Mouse (Mus musculus) liver, embryonic 13.5 days (tissue): ENCODE data around the gene Olfr1054. TPM values are rescaled to one million over a fixed set of nuclear protein-coding genes. Genes with fewer than 3 reads are reported as not detected.
"Not testable (repeated sequence)": the region's sequence is repeated elsewhere in the genome, so short reads cannot be mapped to it uniquely, and the experiment has no call there.

Experiments used
- ATAC-seq: fragments of 200-750 bp; cut with Nextera tagmentation; 2 replicates; pipeline ENCODE4 v1.8.0; 2017; ENCODE audit warnings: low read depth, mild to moderate bottlenecking, moderate number of reproducible peaks, moderate library complexity
- DNase-seq: peaks from one replicate; pipeline ENCODE4 v3.0.0; 2022
- H3K27ac ChIP-seq: fragments of 300-500 bp; sonication (generic); 2 replicates; pipeline ENCODE4 v1.5.1; 2015; ENCODE audit warnings: moderate library complexity, mild to moderate bottlenecking, inconsistent platforms
- H3K27me3 ChIP-seq: fragments of 300-500 bp; sonication (generic); 2 replicates; pipeline ENCODE4 v1.6.1; 2015; ENCODE audit warnings: mild to moderate bottlenecking, inconsistent platforms
- H3K36me3 ChIP-seq: fragments of 300-500 bp; sonication (generic); 2 replicates; pipeline ENCODE4 v1.6.1; 2015; ENCODE audit warnings: mild to moderate bottlenecking, inconsistent platforms
- H3K4me1 ChIP-seq: fragments of 300-500 bp; sonication (generic); replicated peaks from 2 replicates; pipeline ENCODE4 v1.6.1; 2015; ENCODE audit warnings: inconsistent platforms
- H3K4me2 ChIP-seq: fragments of 300-500 bp; sonication (generic); 2 replicates; pipeline ENCODE4 v1.6.1; 2015; ENCODE audit warnings: inconsistent platforms, mild to moderate bottlenecking, moderate library complexity
- H3K4me3 ChIP-seq: fragments of 300-500 bp; sonication (generic); replicated peaks from 2 replicates; pipeline ENCODE4 v1.5.1; 2015; ENCODE audit warnings: mild to moderate bottlenecking, inconsistent platforms
- H3K9ac ChIP-seq: fragments of 300-500 bp; sonication (generic); 2 replicates; pipeline ENCODE4 v1.6.1; 2015; ENCODE audit warnings: mild to moderate bottlenecking, inconsistent platforms
- H3K9me3 ChIP-seq: fragments of 300-500 bp; sonication (generic); replicated peaks from 2 replicates; pipeline ENCODE4 v1.6.1; 2016; ENCODE audit warnings: inconsistent platforms
- WGBS: fragments of 180-500 bp; shearing (Covaris S2); methylation state at CpG from one replicate; pipeline ENCODE4 v1.1.7; 2015; ENCODE audit not compliant: insufficient replicate concordance; 5-methylcytosine and 5-hydroxymethylcytosine counted together
- polyA plus RNA-seq: library from polyadenylated mRNA; unstranded; fragments of >200 nt; fragmentation: Nextera tagmentation; extraction: Ambion mirVana; gene quantifications from 2 replicates; pipeline ENCODE4 v1.2.1, GENCODE M21; 2015

Gene Olfr1054
- not detected in 2 replicates for polyA plus RNA-seq

DNA sequence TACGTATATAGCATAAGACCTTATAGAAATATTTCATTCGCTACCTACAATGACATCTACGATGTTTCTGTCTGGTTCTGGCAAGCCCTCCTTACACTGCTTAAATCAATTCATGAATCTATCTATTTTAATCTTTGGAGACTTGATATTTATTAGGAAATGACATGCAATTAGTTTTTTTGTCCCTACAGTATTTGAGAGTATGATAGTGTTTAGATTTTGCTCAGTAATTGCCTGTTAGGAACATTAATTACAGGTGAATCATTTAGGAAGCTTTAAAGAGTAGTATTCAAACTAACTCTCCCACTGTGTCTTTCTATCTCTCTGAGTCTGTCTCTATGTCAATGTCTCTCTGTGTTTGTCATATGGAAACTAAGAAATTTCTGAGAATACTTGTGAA lies at the start of gene Olfr1054:
TSS of gene Olfr1054 (minus strand) at position 101 of the 400 bp plus-strand sequence.
- WGBS: 79% methylated on average over 3 of the region's 3 CpGs
- Histone ChIP-seq H3K4me3 (no peak within 1 kb of the TSS), H3K4me1 (no peaks in the 10 kb centered on the region), H3K27ac (no peak within 1 kb of the TSS), H3K4me2 (no peak within 1 kb of the TSS), H3K9ac (no peak within 1 kb of the TSS), H3K27me3 (no peaks in the 10 kb centered on the region), H3K9me3 (no peaks in the 10 kb centered on the region), H3K36me3 (no peaks in the 10 kb centered on the region)
- DNase-seq: no peak
- ATAC-seq: no peak

DNA sequence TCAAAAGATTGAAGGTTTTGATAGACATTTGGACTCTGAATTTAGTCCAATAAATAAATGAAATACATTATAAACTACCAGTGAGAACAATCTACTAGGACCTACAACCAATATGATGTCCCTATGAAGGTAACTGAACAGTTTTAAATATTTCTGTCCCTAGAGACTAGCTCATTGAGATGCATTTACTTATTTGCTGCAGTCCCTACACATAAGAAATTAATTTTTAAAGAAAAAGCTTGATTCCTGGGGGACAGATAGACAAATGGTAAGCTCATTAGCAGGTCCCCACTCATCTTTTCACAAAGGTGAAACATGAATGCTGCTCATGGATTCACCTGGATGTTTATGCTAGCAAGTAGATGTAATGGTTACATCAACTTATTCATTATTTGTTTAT lies 43.1 kb upstream of the Olfr1054 start, which contains the start of gene Olfr1057:
TSS of gene Olfr1057 (minus strand) at position 101 of the 400 bp plus-strand sequence.
- Histone ChIP-seq H3K27me3 (no peaks in the 10 kb centered on the region), H3K9ac (no peak within 1 kb of the TSS), H3K4me2 (no peak within 1 kb of the TSS), H3K27ac (no peak within 1 kb of the TSS), H3K4me3 (no peak within 1 kb of the TSS), H3K4me1 (no peaks in the 10 kb centered on the region), H3K9me3 (no peaks in the 10 kb centered on the region), H3K36me3 (no peaks in the 10 kb centered on the region)
- ATAC-seq: no peak
- DNase-seq: no peak

DNA sequence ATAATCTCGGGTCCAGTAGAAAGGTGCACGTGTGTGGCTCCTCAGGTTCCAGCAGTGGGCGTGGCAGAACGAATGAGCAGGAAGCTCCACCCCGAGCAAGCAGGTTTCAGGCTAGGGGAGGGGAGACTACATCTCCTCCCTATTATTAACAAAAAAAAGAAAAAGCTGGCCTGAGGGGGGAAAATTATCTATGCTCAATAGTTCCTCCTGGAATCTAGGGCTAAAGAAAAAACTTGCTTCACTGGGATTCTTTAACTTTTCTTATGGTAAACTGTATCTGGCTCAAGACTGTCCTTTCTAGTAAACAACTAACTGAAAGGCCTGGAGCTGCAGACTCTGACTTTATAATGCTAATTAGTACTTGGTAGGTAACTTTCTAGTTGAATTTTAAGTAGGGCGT lies 31.1 kb upstream of the Olfr1054 start:
- H3K4me3 ChIP-seq, H3K27ac ChIP-seq, H3K9ac ChIP-seq, H3K36me3 ChIP-seq, H3K9me3 ChIP-seq, H3K4me2 ChIP-seq, ATAC-seq, DNase-seq, H3K27me3 ChIP-seq, H3K4me1 ChIP-seq: not testable (repeated sequence)
- 38% methylated on average over 1 of the region's 6 CpGs for WGBS

- Histone ChIP-seq H3K4me1 (no peaks in the 10 kb centered on the region), H3K27me3 (no peaks in the 10 kb centered on the region), H3K4me3 (no peak within 1 kb of the TSS), H3K27ac (no peak within 1 kb of the TSS), H3K9me3 (no peaks in the 10 kb centered on the region), H3K9ac (no peak within 1 kb of the TSS), H3K36me3 (no peaks in the 10 kb centered on the region), H3K4me2 (no peak within 1 kb of the TSS)
- DNase-seq: no peak
- no peak for ATAC-seq
Observed at GRCm38 (mm10) chr2:86362369-86362768, 27.1 kb upstream of the Olfr1054 start, which contains the start of gene Olfr1056. Olfr1056 (minus strand) TSS chr2:86362469.

GRCm38 (mm10) chr2:86351751-86352150 lies 16.5 kb upstream of the Olfr1054 start:
- ATAC-seq, H3K27me3 ChIP-seq, H3K9me3 ChIP-seq, H3K4me2 ChIP-seq, DNase-seq, H3K4me3 ChIP-seq, H3K4me1 ChIP-seq, H3K9ac ChIP-seq, H3K27ac ChIP-seq, H3K36me3 ChIP-seq: not testable (repeated sequence)
- 77% methylated on average over 1 of the region's 1 CpGs for WGBS

DNA sequence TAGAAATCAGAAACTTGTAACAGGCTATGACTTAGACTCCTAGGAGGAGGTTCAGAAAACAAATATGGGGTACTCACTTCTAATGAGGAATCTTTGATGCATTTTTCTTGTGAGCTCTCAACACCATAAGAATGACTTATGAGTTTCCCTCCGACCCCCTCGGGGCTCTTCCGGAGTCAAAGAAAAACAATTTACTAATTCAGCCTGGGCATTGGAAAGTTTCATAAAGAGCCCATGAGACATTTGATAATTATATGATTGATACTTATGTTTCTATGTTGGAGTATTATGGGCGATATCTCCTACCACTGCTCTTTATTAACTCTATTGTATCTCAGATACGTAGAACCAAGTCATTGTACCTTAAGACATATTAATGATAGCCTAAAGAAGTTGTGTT lies 15.0 kb upstream of the Olfr1054 start, which contains the start of gene Olfr1055:
TSS of gene Olfr1055 (minus strand) at position 101 of the 400 bp plus-strand sequence.
- H3K27ac ChIP-seq: no peak within 1 kb of the TSS
- H3K4me1 ChIP-seq: no peaks in the 10 kb centered on the region
- H3K4me2 ChIP-seq: no peak within 1 kb of the TSS
- H3K36me3 ChIP-seq: no peaks in the 10 kb centered on the region
- 80% methylated on average over 5 of the region's 5 CpGs for WGBS
- no peaks in the 10 kb centered on the region for H3K9me3 ChIP-seq
- H3K4me3 ChIP-seq: no peak within 1 kb of the TSS
- no peaks in the 10 kb centered on the region for H3K27me3 ChIP-seq
- ATAC-seq (no peak), DNase-seq (no peak)
- H3K9ac ChIP-seq: no peak within 1 kb of the TSS

- no peaks in the 10 kb centered on the region for H3K9me3 ChIP-seq
- H3K4me3 ChIP-seq: no peak within 1 kb of the TSS
- WGBS: 45% methylated on average over 3 of the region's 3 CpGs
- no peak for DNase-seq
- no peaks in the 10 kb centered on the region for H3K27me3 ChIP-seq
- no peaks in the 10 kb centered on the region for H3K36me3 ChIP-seq
- no peak within 1 kb of the TSS for H3K9ac ChIP-seq
- no peak within 1 kb of the TSS for H3K4me2 ChIP-seq
- ATAC-seq: no peak
- H3K27ac ChIP-seq: no peak within 1 kb of the TSS
- no peaks in the 10 kb centered on the region for H3K4me1 ChIP-seq
Observed at GRCm38 (mm10) chr2:86315184-86315583, 20.0 kb downstream of the Olfr1054 start, which contains the start of gene Olfr1053. Olfr1053 (minus strand) TSS chr2:86315284.

DNA sequence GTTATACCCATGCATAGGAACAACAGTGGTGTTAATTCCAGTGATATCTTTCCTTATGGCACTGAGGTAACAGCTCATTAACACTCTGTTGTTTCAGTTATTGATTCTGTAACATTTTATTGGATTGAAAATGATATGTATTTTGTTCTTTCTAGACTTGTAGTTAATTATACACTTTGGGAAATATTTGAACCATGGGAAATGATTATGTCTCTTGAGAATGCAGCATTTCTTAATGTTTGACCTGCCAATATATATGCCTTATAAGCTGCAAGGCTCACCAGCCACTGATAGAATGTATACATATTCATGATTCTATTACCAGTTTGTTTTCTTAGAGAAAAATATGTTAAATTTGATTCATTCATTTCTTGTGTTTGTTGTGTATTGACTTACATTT lies 43.1 kb downstream of the Olfr1054 start, which contains the start of gene Olfr1052:
TSS of gene Olfr1052 (plus strand) at position 301 of the 400 bp plus-strand sequence.
- H3K27me3 ChIP-seq: no peaks in the 10 kb centered on the region
- no peak for ATAC-seq
- DNase-seq: no peak
- no peak within 1 kb of the TSS for H3K9ac ChIP-seq
- H3K4me1 ChIP-seq: no peaks in the 10 kb centered on the region
- no peak within 1 kb of the TSS for H3K27ac ChIP-seq
- no peaks in the 10 kb centered on the region for H3K9me3 ChIP-seq
- no peaks in the 10 kb centered on the region for H3K36me3 ChIP-seq
- H3K4me2 ChIP-seq: no peak within 1 kb of the TSS
- no peak within 1 kb of the TSS for H3K4me3 ChIP-seq

Other genes starting within 250 kb of the Olfr1054 start
- gene Olfr1037, start 248.0 kb downstream of the Olfr1054 start, polyA plus RNA-seq: not detected in 2 replicates
- not detected in 2 replicates for gene Olfr1039, start 199.5 kb downstream of the Olfr1054 start, polyA plus RNA-seq
- gene Olfr1040, start 188.7 kb downstream of the Olfr1054 start, polyA plus RNA-seq: not detected in 2 replicates
- gene Olfr1042, start 173.6 kb downstream of the Olfr1054 start, polyA plus RNA-seq: not detected in 2 replicates
- not detected in 2 replicates for gene Olfr1043, start 167.9 kb downstream of the Olfr1054 start, polyA plus RNA-seq
- not detected in 2 replicates for gene Olfr1044, start 157.6 kb downstream of the Olfr1054 start, polyA plus RNA-seq
- gene Olfr52, start 149.8 kb downstream of the Olfr1054 start, polyA plus RNA-seq: not detected in 2 replicates
- gene Olfr1045, start 132.4 kb downstream of the Olfr1054 start, polyA plus RNA-seq: not detected in 2 replicates
- gene Olfr1046, start 116.1 kb downstream of the Olfr1054 start, polyA plus RNA-seq: not detected in 2 replicates
- not detected in 2 replicates for gene Olfr1047, start 104.0 kb downstream of the Olfr1054 start, polyA plus RNA-seq
- not detected in 2 replicates for gene Olfr1048, start 95.1 kb downstream of the Olfr1054 start, polyA plus RNA-seq
- not detected in 2 replicates for gene Olfr1049, start 77.1 kb downstream of the Olfr1054 start, polyA plus RNA-seq
- not detected in 2 replicates for gene Olfr1051, start 56.3 kb downstream of the Olfr1054 start, polyA plus RNA-seq
- gene Olfr1052, start 43.0 kb downstream of the Olfr1054 start, polyA plus RNA-seq: not detected in 2 replicates
- not detected in 2 replicates for gene Olfr1053, start 20.1 kb downstream of the Olfr1054 start, polyA plus RNA-seq
- gene Olfr1055, start 14.9 kb upstream of the Olfr1054 start, polyA plus RNA-seq: not detected in 2 replicates
- not detected in 2 replicates for gene Olfr1056, start 27.0 kb upstream of the Olfr1054 start, polyA plus RNA-seq
- not detected in 2 replicates for gene Olfr1057, start 43.0 kb upstream of the Olfr1054 start, polyA plus RNA-seq
- not detected in 2 replicates for gene Olfr1058, start 53.1 kb upstream of the Olfr1054 start, polyA plus RNA-seq
- gene Olfr1061, start 78.6 kb upstream of the Olfr1054 start, polyA plus RNA-seq: not detected in 2 replicates
- not detected in 2 replicates for gene Olfr1062, start 91.3 kb upstream of the Olfr1054 start, polyA plus RNA-seq
- not detected in 2 replicates for gene Olfr1065, start 115.2 kb upstream of the Olfr1054 start, polyA plus RNA-seq
- not detected in 2 replicates for gene Olfr1066, start 120.8 kb upstream of the Olfr1054 start, polyA plus RNA-seq
- not detected in 2 replicates for gene Olfr228, start 152.0 kb upstream of the Olfr1054 start, polyA plus RNA-seq
- not detected in 2 replicates for gene Olfr1076, start 173.0 kb upstream of the Olfr1054 start, polyA plus RNA-seq
- not detected in 2 replicates for gene Olfr1079, start 207.0 kb upstream of the Olfr1054 start, polyA plus RNA-seq
- not detected in 2 replicates for gene Olfr1080, start 222.8 kb upstream of the Olfr1054 start, polyA plus RNA-seq